Mouse (Mus musculus): ENCODE measurements around the gene Cntrl. TPM values are rescaled to one million over a fixed set of nuclear protein-coding genes. Genes with fewer than 3 reads are reported as not detected.

Cntrl gene
- polyA plus RNA-seq, 1 experiment from 2014 or later, result 20.9 TPM

DNA sequence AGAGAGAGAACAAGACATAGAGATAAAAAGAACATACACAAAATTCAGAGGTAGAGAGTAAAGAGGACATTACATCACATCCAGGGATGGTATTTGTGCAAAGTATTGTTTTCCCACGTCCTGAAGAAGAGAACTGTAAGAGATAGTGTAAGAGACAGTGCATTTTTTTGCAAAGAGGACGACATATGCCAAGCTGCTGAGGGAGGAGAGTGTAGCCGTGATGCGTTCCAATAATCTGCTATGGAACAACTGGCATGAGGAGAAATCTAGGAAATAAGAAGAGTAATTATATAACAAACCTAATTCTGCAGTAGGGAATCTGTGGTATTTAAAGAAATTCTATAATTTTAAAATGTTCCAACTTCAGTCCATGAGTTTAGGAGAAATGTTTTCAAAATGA is 21.9 kb upstream of the Cntrl start:
- no peak overlapping the region for H3K27ac ChIP-seq
- no peaks in the 10 kb centered on the region for H3K27me3 ChIP-seq (replicated peaks)
- no peaks in the 10 kb centered on the region for H3K9me3 ChIP-seq
- no peak overlapping the region for H3K4me2 ChIP-seq
- H3K36me3 ChIP-seq, result no peaks in the 10 kb centered on the region
- ATAC-seq (ENCODE audit: insufficient read depth, low FRiP score, low read depth), result no peak
- no peak overlapping the region for H3K9ac ChIP-seq
- WGBS, result 67% methylated on average over 4 of the region's 4 CpGs
- H3K4me3 ChIP-seq (replicated peaks), result no peak overlapping the region
- H3K4me1 ChIP-seq, result no peaks in the 10 kb centered on the region

DNA sequence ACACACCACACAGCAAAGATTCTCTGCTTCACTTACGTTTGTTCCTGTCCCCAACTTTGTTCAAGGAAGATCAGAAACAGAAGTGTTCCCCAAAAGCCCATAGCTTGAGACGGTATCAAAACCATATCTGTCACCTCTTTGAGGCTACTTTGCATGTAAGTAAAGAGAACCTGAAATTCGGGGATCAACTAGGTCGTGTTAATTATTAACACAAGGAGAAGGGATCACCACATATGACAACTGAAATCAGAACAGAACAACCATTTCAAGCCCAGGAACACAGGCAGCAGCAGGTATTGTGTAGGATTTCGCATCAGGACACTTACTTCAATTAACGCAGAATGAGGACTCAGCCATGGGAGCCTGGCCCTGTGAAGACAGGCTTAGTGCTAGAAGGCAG is 8.8 kb upstream of the Cntrl start:
- H3K27me3 ChIP-seq (replicated peaks), result no peaks in the 10 kb centered on the region
- no peaks in the 10 kb centered on the region for H3K9me3 ChIP-seq
- no peaks in the 10 kb centered on the region for H3K36me3 ChIP-seq
- 79% methylated on average over 6 of the region's 6 CpGs for WGBS
- no peak for ATAC-seq (ENCODE audit: insufficient read depth, low FRiP score, low read depth)
- H3K4me3 ChIP-seq (replicated peaks), result no peak overlapping the region
- no peaks in the 10 kb centered on the region for H3K4me1 ChIP-seq
- H3K9ac ChIP-seq, result no peak overlapping the region
- no peak overlapping the region for H3K27ac ChIP-seq
- H3K4me2 ChIP-seq, result no peak overlapping the region

DNA sequence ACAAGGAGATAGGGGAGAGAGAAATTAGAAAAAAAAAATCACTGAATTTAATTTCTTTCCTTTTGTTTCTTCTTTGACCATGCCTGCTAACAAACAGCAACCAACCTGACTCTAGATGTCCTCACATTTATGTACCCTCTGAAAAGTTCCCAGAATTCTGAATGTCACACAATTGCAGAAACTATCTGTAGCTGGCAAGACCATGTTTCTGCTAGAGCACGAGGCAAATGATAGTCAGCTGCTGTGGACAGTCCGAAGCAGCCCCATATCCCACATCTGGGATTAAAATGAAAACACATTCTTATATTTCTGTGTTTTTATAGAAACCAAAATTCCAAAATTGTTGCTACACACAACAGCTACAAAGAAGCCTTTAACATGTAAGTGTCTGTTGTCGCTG is 7.8 kb upstream of the Cntrl start, which contains the start of gene AI182371:
Gene AI182371 (minus strand): TSS at position 101 of the 400 bp plus-strand sequence.
- 89% methylated on average over 3 of the region's 3 CpGs for WGBS
- ATAC-seq (ENCODE audit: insufficient read depth, low FRiP score, low read depth), result no peak

GRCm38 (mm10) chr2:35102777-35103176 is 6.5 kb upstream of the Cntrl start:
- Histone ChIP-seq H3K4me3 (replicated peaks) (no peak overlapping the region), H3K9me3 (no peaks in the 10 kb centered on the region), H3K4me2 (no peak overlapping the region), H3K9ac (no peak overlapping the region), H3K27ac (no peak overlapping the region), H3K36me3 (no peaks in the 10 kb centered on the region), H3K27me3 (replicated peaks) (no peaks in the 10 kb centered on the region), H3K4me1 (no peaks in the 10 kb centered on the region)
- no peak for ATAC-seq (ENCODE audit: insufficient read depth, low FRiP score, low read depth)

More for the DNA sequence above, 7.8 kb upstream of the Cntrl start, which contains the start of gene AI182371:
- H3K36me3 ChIP-seq, result no peaks in the 10 kb centered on the region
- no peaks in the 10 kb centered on the region for H3K9me3 ChIP-seq
- no peak within 1 kb of the TSS for H3K9ac ChIP-seq
- no peaks in the 10 kb centered on the region for H3K27me3 ChIP-seq (replicated peaks)
- no peak within 1 kb of the TSS for H3K4me3 ChIP-seq (replicated peaks)
- H3K27ac ChIP-seq, result no peak within 1 kb of the TSS
- H3K4me2 ChIP-seq, result no peak within 1 kb of the TSS
- no peaks in the 10 kb centered on the region for H3K4me1 ChIP-seq

DNA sequence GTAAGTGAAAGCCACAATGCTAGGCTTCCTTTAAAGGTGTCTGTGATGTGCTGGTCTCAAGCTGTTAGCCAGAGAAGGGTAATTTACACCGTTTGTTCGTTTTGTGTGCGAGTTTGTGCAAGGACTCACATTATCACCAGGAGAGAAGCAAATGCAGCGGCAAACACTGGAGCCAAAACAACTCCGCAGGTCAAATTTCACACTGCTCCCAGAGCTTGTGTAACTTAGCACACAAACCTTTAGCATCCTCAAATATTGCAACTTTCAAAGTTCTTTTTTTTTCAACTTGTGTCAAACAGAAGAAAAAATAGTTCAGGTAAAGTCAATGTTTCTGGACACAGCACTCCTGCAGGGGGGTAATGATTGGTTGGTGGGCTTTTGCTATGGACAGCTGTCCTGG is 5.7 kb upstream of the Cntrl start:
- no peak overlapping the region for H3K27ac ChIP-seq

DNA sequence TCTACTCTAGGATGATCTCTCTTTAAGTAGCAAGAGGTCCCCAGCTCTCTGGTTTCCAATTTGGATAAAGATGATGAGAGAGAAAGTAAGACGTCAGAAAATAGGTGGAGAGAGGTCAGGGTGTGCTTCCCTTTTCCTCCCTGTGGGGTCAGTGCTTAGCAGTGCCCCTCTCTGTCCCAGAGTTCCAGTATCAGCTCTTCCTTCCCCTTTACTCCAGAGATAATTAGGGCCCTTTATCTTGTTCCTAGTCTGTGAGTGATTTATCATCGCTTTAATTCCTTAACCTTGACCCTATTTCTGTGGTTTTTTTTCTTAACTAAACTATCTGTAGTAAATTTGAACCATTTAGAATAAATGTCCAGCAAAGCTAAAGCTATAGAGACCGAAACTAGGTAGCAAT is 4.4 kb upstream of the Cntrl start:
- no peak overlapping the region for H3K4me3 ChIP-seq (replicated peaks)
- no peak overlapping the region for H3K27ac ChIP-seq
- ATAC-seq (ENCODE audit: insufficient read depth, low FRiP score, low read depth), result no peak
- H3K36me3 ChIP-seq, result no peaks in the 10 kb centered on the region
- H3K9ac ChIP-seq, result no peak overlapping the region
- H3K27me3 ChIP-seq (replicated peaks), result no peaks in the 10 kb centered on the region
- no peaks in the 10 kb centered on the region for H3K4me1 ChIP-seq
- no peaks in the 10 kb centered on the region for H3K9me3 ChIP-seq
- H3K4me2 ChIP-seq, result no peak overlapping the region
- WGBS, result 48% methylated on average over 3 of the region's 3 CpGs

More for the DNA sequence above, 5.7 kb upstream of the Cntrl start:
- H3K36me3 ChIP-seq, result no peaks in the 10 kb centered on the region
- no peak overlapping the region for H3K9ac ChIP-seq
- no peak for ATAC-seq (ENCODE audit: insufficient read depth, low FRiP score, low read depth)
- H3K4me3 ChIP-seq (replicated peaks), result no peak overlapping the region
- H3K9me3 ChIP-seq, result no peaks in the 10 kb centered on the region
- no peaks in the 10 kb centered on the region for H3K4me1 ChIP-seq
- no peaks in the 10 kb centered on the region for H3K27me3 ChIP-seq (replicated peaks)
- WGBS, result 55% methylated on average over 5 of the region's 5 CpGs
- H3K4me2 ChIP-seq, result no peak overlapping the region

GRCm38 (mm10) chr2:35107984-35108635 is 1.2 kb upstream of the Cntrl start:
- no peaks in the 10 kb centered on the region for H3K4me1 ChIP-seq
- H3K36me3 ChIP-seq, result no peaks in the 10 kb centered on the region
- no peak overlapping the region for H3K4me3 ChIP-seq (replicated peaks)
- ATAC-seq (ENCODE audit: insufficient read depth, low FRiP score, low read depth), result no peak
- WGBS, result 48% methylated on average over 5 of the region's 5 CpGs
- no peaks in the 10 kb centered on the region for H3K9me3 ChIP-seq
- H3K27me3 ChIP-seq (replicated peaks), result no peaks in the 10 kb centered on the region
- H3K4me2 ChIP-seq, result no peak overlapping the region
- H3K9ac ChIP-seq, result no peak overlapping the region
- H3K27ac ChIP-seq, result no peak overlapping the region

GRCm38 (mm10) chr2:35108712-35109111 is 580 bp upstream of the Cntrl start:
- Histone ChIP-seq H3K27me3 (replicated peaks) (no peaks in the 10 kb centered on the region), H3K9ac (peak overlapping the region; percentile 8; the same call in 1 of the 2 replicates), H3K4me1 (no peaks in the 10 kb centered on the region), H3K9me3 (no peaks in the 10 kb centered on the region), H3K36me3 (no peaks in the 10 kb centered on the region), H3K4me2 (peak overlapping the region; percentile 75), H3K4me3 (replicated peaks) (peak overlapping the region; percentile 90), H3K27ac (peak overlapping the region; percentile 89)
- WGBS, result 21% methylated on average over 3 of the region's 3 CpGs
- ATAC-seq (ENCODE audit: insufficient read depth, low FRiP score, low read depth), result no peak; the same call in 1 of the 2 replicates

DNA sequence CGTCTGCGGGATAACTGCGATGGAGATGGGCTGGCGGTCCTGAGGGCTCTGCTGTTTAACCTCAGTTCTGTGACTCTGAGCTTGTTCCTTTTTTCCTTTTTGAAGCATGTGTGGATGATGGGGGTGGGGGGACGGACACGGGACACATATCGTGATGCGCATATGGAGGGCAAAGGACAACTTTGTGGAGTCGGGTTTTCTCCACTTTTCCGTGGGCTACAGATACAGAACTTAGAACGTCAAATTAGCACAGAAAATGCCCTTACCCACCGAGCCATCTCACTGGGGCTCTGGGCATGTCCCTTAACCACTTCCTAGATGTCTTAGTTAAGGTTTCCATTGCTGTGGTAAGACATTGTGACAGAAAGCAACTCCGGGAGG is 622 bp downstream of the Cntrl start:
- 2% methylated on average over 13 of the region's 13 CpGs for WGBS
- no peaks in the 10 kb centered on the region for H3K27me3 ChIP-seq (replicated peaks)
- H3K4me3 ChIP-seq (replicated peaks), result peak overlapping the region; percentile 90
- H3K9me3 ChIP-seq, result no peaks in the 10 kb centered on the region
- no peaks in the 10 kb centered on the region for H3K36me3 ChIP-seq
- H3K9ac ChIP-seq, result peak overlapping the region; percentile 56
- H3K4me2 ChIP-seq, result peak overlapping the region; percentile 75
- no peak for ATAC-seq (ENCODE audit: insufficient read depth, low FRiP score, low read depth)
- H3K27ac ChIP-seq, result no peak overlapping the region
- no peaks in the 10 kb centered on the region for H3K4me1 ChIP-seq

GRCm38 (mm10) chr2:35110521-35110920 is 1.2 kb downstream of the Cntrl start:
- Histone ChIP-seq H3K36me3 (no peaks in the 10 kb centered on the region), H3K27ac (no peak overlapping the region), H3K4me2 (no peak overlapping the region), H3K4me3 (replicated peaks) (no peak overlapping the region), H3K27me3 (replicated peaks) (no peaks in the 10 kb centered on the region), H3K9me3 (no peaks in the 10 kb centered on the region), H3K4me1 (no peaks in the 10 kb centered on the region), H3K9ac (no peak overlapping the region)
- no peak for ATAC-seq (ENCODE audit: insufficient read depth, low FRiP score, low read depth)
- WGBS, result 65% methylated on average over 2 of the region's 2 CpGs

GRCm38 (mm10) chr2:35124716-35125115 is 15.4 kb downstream of the Cntrl start:
- no peaks in the 10 kb centered on the region for H3K4me1 ChIP-seq
- WGBS, result 75% methylated on average over 7 of the region's 7 CpGs
- H3K9me3 ChIP-seq, result no peaks in the 10 kb centered on the region
- H3K27ac ChIP-seq, result no peak overlapping the region
- peaks cover 8% of the 10 kb centered on the region; the same call in 1 of the 2 replicates for H3K36me3 ChIP-seq
- H3K9ac ChIP-seq, result no peak overlapping the region
- H3K4me2 ChIP-seq, result no peak overlapping the region
- ATAC-seq (ENCODE audit: insufficient read depth, low FRiP score, low read depth), result no peak
- no peaks in the 10 kb centered on the region for H3K27me3 ChIP-seq (replicated peaks)
- no peak overlapping the region for H3K4me3 ChIP-seq (replicated peaks)

- peaks cover 2% of the 10 kb centered on the region; the same call in 1 of the 2 replicates for H3K4me1 ChIP-seq
- ATAC-seq (ENCODE audit: insufficient read depth, low FRiP score, low read depth), result no peak
- peak overlapping the region; percentile 78 for H3K4me2 ChIP-seq
- H3K27me3 ChIP-seq (replicated peaks), result no peaks in the 10 kb centered on the region
- H3K9me3 ChIP-seq, result no peaks in the 10 kb centered on the region
- H3K9ac ChIP-seq, result no peak overlapping the region
- peaks cover 5% of the 10 kb centered on the region; the same call in 1 of the 2 replicates for H3K36me3 ChIP-seq
- H3K4me3 ChIP-seq (replicated peaks), result no peak overlapping the region; the same call in 1 of the 2 replicates
- H3K27ac ChIP-seq, result peak overlapping the region; percentile 52; the same call in 1 of the 2 replicates
Measured at GRCm38 (mm10) chr2:35131491-35131890, 22.2 kb downstream of the Cntrl start.

Measured in stomach, embryonic 15.5 days (tissue).